Mouse (Mus musculus) large intestine, adult 2 months (tissue): ENCODE measurements around the gene Tex26. TPM values are rescaled to one million over a fixed set of nuclear protein-coding genes. Genes with fewer than 3 reads are reported as not detected.

Experiments
- DNase-seq: peaks from one replicate; pipeline ENCODE4 v3.0.0-alpha.2; 2012; ENCODE audit warnings: low read depth, low spot score
- WGBS: fragments of 180-500 bp; shearing (Covaris S2); methylation state at CpG from one replicate; pipeline ENCODE4 v1.1.7; 2018; 5-methylcytosine and 5-hydroxymethylcytosine counted together
- polyA plus RNA-seq: library from polyadenylated mRNA; depleted of rRNA; stranded (reverse); fragments of >200 nt; gene quantifications from 2 replicates; pipeline ENCODE4 v1.2.3, GENCODE M21; 2012

The Tex26 gene
- polyA plus RNA-seq, 1 experiment, result not detected

GRCm38 (mm10) chr5:149483321-149484052 is 44.0 kb downstream of the Tex26 start:
- DNase-seq, result no peak
- 65% methylated on average over 12 of the region's 12 CpGs for WGBS

DNA sequence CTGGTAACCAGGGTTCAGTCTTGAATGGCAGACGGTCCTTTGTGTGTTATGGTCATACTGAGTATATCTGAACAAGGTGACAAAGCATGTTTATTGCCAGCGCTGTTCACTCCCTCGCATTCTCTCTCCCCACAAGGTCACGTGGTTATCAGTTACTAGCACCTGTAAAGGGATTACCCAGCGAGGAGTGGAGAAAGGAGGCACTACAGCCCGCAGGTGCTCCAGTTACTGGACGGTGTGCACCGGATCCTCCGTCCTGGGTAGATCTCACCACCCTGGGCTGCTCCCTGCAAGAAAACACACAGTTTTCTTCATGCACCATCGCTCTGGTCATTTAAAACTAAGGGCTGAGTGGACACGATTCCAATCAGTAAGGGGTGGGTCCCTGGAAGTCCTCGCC is 44.8 kb downstream of the Tex26 start:
- DNase-seq, result no peak
- WGBS, result 51% methylated on average over 12 of the region's 12 CpGs

GRCm38 (mm10) chr5:149485447-149485846 is 46.0 kb downstream of the Tex26 start:
- 91% methylated on average over 6 of the region's 6 CpGs for WGBS

GRCm38 (mm10) chr5:149488360-149489021 is 49.0 kb downstream of the Tex26 start:
- DNase-seq, result no peak
- WGBS, result 31% methylated on average over 11 of the region's 11 CpGs

More at GRCm38 (mm10) chr5:149485447-149485846, 46.0 kb downstream of the Tex26 start:
- DNase-seq, result no peak

GRCm38 (mm10) chr5:149489136-149489535 is 49.7 kb downstream of the Tex26 start:
- WGBS, result 68% methylated on average over 11 of the region's 11 CpGs

GRCm38 (mm10) chr5:149490275-149490674 is 50.8 kb downstream of the Tex26 start:
- DNase-seq, result no peak
- WGBS, result 75% methylated on average over 15 of the region's 15 CpGs

More at GRCm38 (mm10) chr5:149489136-149489535, 49.7 kb downstream of the Tex26 start:
- DNase-seq, result no peak

DNA sequence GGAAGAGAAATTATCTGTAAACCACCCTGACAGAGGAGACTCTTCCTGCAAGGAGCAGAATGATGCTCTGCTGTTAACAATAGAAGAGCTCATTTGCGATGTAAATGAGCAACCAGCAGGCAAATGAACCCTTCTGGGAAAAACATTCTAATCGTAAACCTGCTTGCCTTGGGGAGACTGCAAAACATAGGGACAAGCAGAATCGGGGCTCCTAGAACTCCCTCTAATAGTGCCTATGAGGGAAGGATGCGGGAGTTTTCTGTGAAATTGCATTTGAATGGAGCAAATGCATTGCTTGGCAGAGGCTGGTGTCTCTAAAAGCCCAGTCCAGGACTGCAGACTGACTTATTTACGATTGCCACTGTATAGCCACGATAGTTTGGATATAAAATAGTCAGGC is 56.2 kb downstream of the Tex26 start:
- WGBS, result 55% methylated on average over 6 of the region's 6 CpGs

GRCm38 (mm10) chr5:149496401-149497066 is 57.1 kb downstream of the Tex26 start:
- WGBS, result 68% methylated on average over 12 of the region's 12 CpGs
- no peak for DNase-seq

More for the DNA sequence above, 56.2 kb downstream of the Tex26 start:
- DNase-seq, result no peak

DNA sequence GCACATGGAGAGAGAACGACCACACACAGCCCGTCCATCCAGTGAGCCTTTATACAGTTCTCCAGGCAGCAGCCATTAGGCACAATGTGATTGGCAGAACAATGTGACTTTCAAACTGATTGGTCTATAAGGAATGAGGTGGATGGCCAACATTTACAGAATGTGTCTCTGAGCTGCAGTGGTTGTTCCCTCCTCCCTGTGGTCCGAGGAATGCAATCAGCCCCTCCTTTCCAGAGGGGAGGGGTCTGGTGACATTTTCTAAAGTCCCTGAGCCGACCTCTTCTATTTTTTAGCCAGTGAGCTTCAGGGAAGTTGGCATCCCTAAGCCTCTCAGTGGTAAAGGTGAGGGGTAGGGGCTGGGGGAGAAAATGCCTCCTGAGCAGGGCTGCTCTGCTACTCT is 60.5 kb downstream of the Tex26 start:
- no peak for DNase-seq
- WGBS, result 39% methylated on average over 4 of the region's 4 CpGs

GRCm38 (mm10) chr5:149503423-149504175 is 64.1 kb downstream of the Tex26 start:
- WGBS, result 84% methylated on average over 23 of the region's 23 CpGs
- DNase-seq, result no peak

DNA sequence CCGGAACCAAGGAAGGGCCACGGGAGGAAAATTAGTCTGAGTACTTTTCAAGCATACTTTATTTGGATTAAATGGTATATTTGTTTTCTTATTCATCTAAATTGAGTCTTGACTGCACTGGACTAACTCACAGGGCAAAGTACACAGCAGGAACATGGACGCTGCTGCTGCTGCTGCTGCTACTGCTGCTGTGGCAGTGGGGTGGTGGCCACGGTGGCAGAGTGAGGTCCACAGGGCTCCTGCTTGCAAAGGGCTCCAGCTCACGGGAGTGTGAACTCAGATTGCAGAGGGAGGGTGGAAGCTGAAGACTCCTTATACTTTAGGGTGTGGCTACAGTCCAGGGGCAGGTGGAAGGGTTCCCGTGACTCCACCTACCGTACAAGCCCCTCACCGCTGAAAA is 65.5 kb downstream of the Tex26 start:
- WGBS, result 56% methylated on average over 8 of the region's 8 CpGs
- no peak for DNase-seq

GRCm38 (mm10) chr5:149506033-149506432 is 66.6 kb downstream of the Tex26 start:
- no peak for DNase-seq
- 97% methylated on average over 2 of the region's 2 CpGs for WGBS

- 75% methylated on average over 20 of the region's 20 CpGs for WGBS
- DNase-seq, result no peak
These were observed 68.9 kb downstream of the Tex26 start for GRCm38 (mm10) chr5:149508094-149509029.

- WGBS, result 81% methylated on average over 13 of the region's 13 CpGs
- no peak for DNase-seq
These were observed 70.9 kb downstream of the Tex26 start for GRCm38 (mm10) chr5:149510323-149510722.

- WGBS, result 61% methylated on average over 3 of the region's 3 CpGs
These were observed 73.2 kb downstream of the Tex26 start for GRCm38 (mm10) chr5:149512695-149513094.

GRCm38 (mm10) chr5:149513438-149514086 is 74.1 kb downstream of the Tex26 start:
- DNase-seq, result no peak
- WGBS, result 62% methylated on average over 9 of the region's 9 CpGs

More at GRCm38 (mm10) chr5:149512695-149513094, 73.2 kb downstream of the Tex26 start:
- DNase-seq, result no peak

DNA sequence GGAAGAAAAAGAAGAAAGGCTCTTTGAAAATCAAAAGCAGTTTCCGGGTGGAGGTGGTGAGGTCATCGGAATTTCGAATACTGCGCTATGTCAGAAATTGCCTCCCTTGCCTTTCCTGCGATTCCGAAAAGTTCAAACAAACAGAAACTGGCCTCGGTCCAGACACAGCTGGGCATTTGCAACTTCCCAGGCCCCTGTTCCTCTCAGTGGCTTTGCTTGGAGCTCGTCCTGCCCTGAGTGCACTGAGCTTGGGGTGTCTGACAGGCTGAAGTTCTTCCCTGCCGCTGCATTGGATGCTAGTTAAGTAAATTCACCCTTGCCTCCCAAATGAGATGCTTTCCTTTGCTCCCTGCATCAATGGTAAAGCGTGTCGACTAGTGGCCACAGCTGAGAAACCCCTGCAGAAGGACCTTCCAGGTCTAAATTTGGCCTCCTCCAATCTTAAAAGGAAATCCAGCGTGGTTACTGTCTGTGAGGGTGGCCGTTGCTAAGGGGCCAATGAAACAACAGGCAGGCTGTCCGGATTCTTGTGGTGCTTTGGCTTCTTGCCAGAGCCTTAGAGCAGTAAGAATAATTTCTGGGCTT is 74.7 kb downstream of the Tex26 start:
- WGBS, result 19% methylated on average over 14 of the region's 14 CpGs
- DNase-seq, result no peak

- WGBS, result 69% methylated on average over 3 of the region's 3 CpGs
- no peak for DNase-seq
These were observed 75.4 kb downstream of the Tex26 start for GRCm38 (mm10) chr5:149514890-149515289.
